Comparison of ENCODE assay signal across 8 mouse cellular contexts in genomic region chr7:19404476-19404875, GRCm38 (mm10). TPM values are rescaled to one million over a fixed set of nuclear protein-coding genes. Genes with fewer than 3 reads are reported as not detected.
DNase-seq lines count a peak whose midpoint lies in the region; ATAC-seq and TF ChIP-seq lines count a peak whose summit lies in the region.

Gene Ckm (plus strand): TSS chr7:19404776.

- peak within 1 kb of the TSS; percentile 60 for H3K9ac ChIP-seq in MEL (ENCODE audit: control insufficient read depth, low read depth, low read length, poor library complexity, severe bottlenecking)
- H3K9ac ChIP-seq in limb, embryonic 14.5 days (ENCODE audit: low read depth, low read length, severe bottlenecking) = peak within 1 kb of the TSS; percentile 48

- H3K9me3 ChIP-seq in MEL (replicated peaks; ENCODE audit: insufficient read depth, low read length) = no peaks in the 10 kb centered on the region
- 0 out of 2 replicates have a peak, but pooled peaks cover 7% of the 10 kb centered on the region for H3K9me3 ChIP-seq in heart, embryonic 10.5 days
- H3K9me3 ChIP-seq in limb, embryonic 14.5 days (ENCODE audit: control insufficient read depth, low read length) = peaks cover 6% of the 10 kb centered on the region

- H3K36me3 ChIP-seq in C2C12 (ENCODE audit: control insufficient read depth, insufficient read depth) (no peaks in the 10 kb centered on the region), MEL (ENCODE audit: control insufficient read depth in 1 of 2, insufficient read depth in 2 of 2, low read length in 2 of 2) (no peaks in the 10 kb centered on the region; a peak in 1 of 4 replicates)
- no peaks in the 10 kb centered on the region for H3K36me3 ChIP-seq in heart, embryonic 10.5 days
- no peaks in the 10 kb centered on the region for H3K36me3 ChIP-seq in limb, embryonic 14.5 days (ENCODE audit: control insufficient read depth, insufficient read depth, low read length)

- H3K4me1 ChIP-seq in MEL (ENCODE audit: control insufficient read depth in 1 of 2, insufficient read depth in 2 of 2, low read length in 2 of 2) = peaks cover 0 to 13% of the 10 kb centered on the region in 2 experiments; a peak in 3 of 4 replicates
- H3K4me1 ChIP-seq in heart, embryonic 10.5 days = peaks cover 19% of the 10 kb centered on the region
- no peaks in the 10 kb centered on the region; the same call in 1 of the 2 replicates for H3K4me1 ChIP-seq in limb, embryonic 14.5 days (ENCODE audit: control insufficient read depth, insufficient read depth, low read length)

- TF ChIP-seq EP300 in MEL (IDR thresholded peaks at IDR 0.05; ENCODE audit: low read depth in 1 of 2, low read length in 2 of 2) = no peak

- peaks cover 8% of the 10 kb centered on the region for H3K27me3 ChIP-seq in C2C12 (ENCODE audit: control insufficient read depth, insufficient read depth, insufficient read length)
- peaks cover 0 to 1% of the 10 kb centered on the region in 2 experiments; a peak in 1 of 4 replicates for H3K27me3 ChIP-seq in MEL (ENCODE audit: control insufficient read depth in 1 of 2, insufficient read depth in 2 of 2, low read length in 2 of 2)
- peaks cover 61% of the 10 kb centered on the region for H3K27me3 ChIP-seq in heart, embryonic 10.5 days (ENCODE audit: insufficient read depth, poor library complexity, severe bottlenecking)
- H3K27me3 ChIP-seq in limb, embryonic 14.5 days (ENCODE audit: control insufficient read depth, insufficient read depth, low read length) = peaks cover 32% of the 10 kb centered on the region

- TF ChIP-seq CTCF in C2C12 (IDR thresholded peaks at IDR 0.05; ENCODE audit: control insufficient read depth, insufficient read depth, insufficient read length) (no peak), MEL (IDR thresholded peaks at IDR 0.05 in 2 of 3, conservative IDR thresholded peaks at IDR 0.05 in 1 of 3; ENCODE audit: control insufficient read depth in 1 of 3, insufficient read depth in 1 of 3, low read depth in 2 of 3, low read length in 3 of 3, poor library complexity in 1 of 3, severe bottlenecking in 1 of 3) (no peak)

- no peak for TF ChIP-seq RAD21 in MEL (IDR thresholded peaks at IDR 0.05; ENCODE audit: low read depth, low read length)

- no peak within 1 kb of the TSS for H3K27ac ChIP-seq in MEL (ENCODE audit: control insufficient read depth, low read depth, low read length)
- peak within 1 kb of the TSS; percentile 76 for H3K27ac ChIP-seq in heart, embryonic 10.5 days
- H3K27ac ChIP-seq in limb, embryonic 14.5 days (replicated peaks; ENCODE audit: low read depth, low read length) = no peak within 1 kb of the TSS

- TF ChIP-seq POLR2A in MEL (IDR thresholded peaks at IDR 0.05; ENCODE audit: control insufficient read depth in 1 of 2, insufficient read depth in 1 of 2, low read depth in 1 of 2, low read length in 2 of 2, poor library complexity in 1 of 2) = no peak
- no peak for TF ChIP-seq POLR2A in limb, embryonic 14.5 days (IDR thresholded peaks at IDR 0.05; ENCODE audit: borderline replicate concordance, extremely low read depth, insufficient read depth, insufficient read length)

- peak within 1 kb of the TSS; percentile 81 for H3K4me2 ChIP-seq in limb, embryonic 14.5 days (replicated peaks; ENCODE audit: low read depth, low read length, severe bottlenecking)

- no peak within 1 kb of the TSS for H3K4me3 ChIP-seq in C2C12 (ENCODE audit: insufficient read depth, poor library complexity, severe bottlenecking)
- peak within 1 kb of the TSS; percentile 43 to 50 for H3K4me3 ChIP-seq in MEL (ENCODE audit: control insufficient read depth in 1 of 2, insufficient read depth in 1 of 2, low read depth in 2 of 2, low read length in 2 of 2)
- H3K4me3 ChIP-seq in heart, embryonic 10.5 days = peak within 1 kb of the TSS; percentile 75
- H3K4me3 ChIP-seq in limb, embryonic 14.5 days (replicated peaks; ENCODE audit: low read length) = peak within 1 kb of the TSS; percentile 56

- H3K79me3 ChIP-seq in C2C12 (ENCODE audit: low read depth) = no peaks in the 10 kb centered on the region

- peak within 1 kb of the TSS; percentile 4 for H3ac ChIP-seq in C2C12 (ENCODE audit: control insufficient read depth, insufficient read length, low read depth)

- 50% methylated on average over 7 of the region's 7 CpGs for WGBS in heart, embryonic 10.5 days
- 46% methylated on average over 7 of the region's 7 CpGs for WGBS in limb, embryonic 14.5 days

- no peak for ATAC-seq in limb, embryonic 14.5 days (ENCODE audit: low FRiP score, low read depth)
- no peak for ATAC-seq in granulocyte monocyte progenitor cell, adult 5-6 weeks (replicated peaks; ENCODE audit: poor library complexity, severe bottlenecking)

- no peaks in the 10 kb centered on the region for H3K79me2 ChIP-seq in C2C12 (ENCODE audit: control insufficient read depth, insufficient read depth)
- H3K79me2 ChIP-seq in MEL (ENCODE audit: control insufficient read depth, insufficient read depth, low read length, poor library complexity) = no peaks in the 10 kb centered on the region; the same call in 1 of the 2 replicates

- DNase-seq in MEL (ENCODE audit: low read depth, low spot score) = no peak
- no peak for DNase-seq in heart, embryonic 10.5 days (ENCODE audit: low spot score)
- no peak for DNase-seq in limb, embryonic 14.5 days (ENCODE audit: low spot score)
- no peak for DNase-seq in cerebellum, postnatal 4 days (ENCODE audit: low spot score in 2 of 2)
- no peak for DNase-seq in layer of hippocampus, adult 18-20 months (ENCODE audit: low spot score in 2 of 2)
- no peak for DNase-seq in thymus, postnatal 10 days (ENCODE audit: low spot score in 2 of 2)

TF ChIP-seq in C2C12, 6 proteins besides CTCF, POLR2A, EP300 and RAD21:
- TF ChIP-seq MYOG (IDR thresholded peaks at IDR 0.05; ENCODE audit: control insufficient read depth, extremely low read depth, insufficient read length) (no peak), USF1 (IDR thresholded peaks at IDR 0.05; ENCODE audit: low read depth) (no peak), FOSL1 (IDR thresholded peaks at IDR 0.05; ENCODE audit: insufficient read depth, low read length, poor library complexity, severe bottlenecking) (no peak), MYOD1 (IDR thresholded peaks at IDR 0.05; ENCODE audit: control insufficient read depth, insufficient read length, low read depth) (no peak), CEBPB (IDR thresholded peaks at IDR 0.05; ENCODE audit: low read depth) (no peak), MAX (IDR thresholded peaks at IDR 0.05) (no peak)

TF ChIP-seq in MEL, 35 proteins besides CTCF, POLR2A, EP300 and RAD21:
- TF ChIP-seq MXI1 (IDR thresholded peaks at IDR 0.05; ENCODE audit: low read depth, low read length) (0 out of 2 replicates have a peak, but pooled peaks have one; percentile 1), ZMIZ1 (IDR thresholded peaks at IDR 0.05; ENCODE audit: low read depth, low read length) (no peak)
TF ChIP-seq in MEL: peak in this region for 1.

RNA-seq across cellular contexts. Expression of gene Ckm, which starts in this region (rescaled TPM):
- 1.9 TPM for polyA plus RNA-seq in C2C12 (2012; fragmentation: generic; extraction: Trizol)
- total RNA-seq in MEL (2012; rRNA removed) = not detected in 2 replicates
- not detected for polyA plus RNA-seq in MEL (2012; ENCODE audit: insufficient read depth in 1 of 2, insufficient read length in 2 of 2, low read depth in 1 of 2, low replicate concordance in 2 of 2, missing spikeins in 1 of 2)
- 3.6 and 9.8 TPM in 2 replicates for polyA plus RNA-seq in heart, embryonic 10.5 days (2016; fragmentation: Nextera tagmentation; extraction: Ambion mirVana)
- polyA plus RNA-seq in limb, embryonic 14.5 days (2012; rRNA removed) = 89.9 and 125 TPM in 2 replicates
- polyA plus RNA-seq in limb, embryonic 14.5 days (2014; fragmentation: Nextera tagmentation; extraction: Ambion mirVana) = 35.4 and 91.5 TPM in 2 replicates
- 0.85 TPM in 1 of 2 replicates, not detected in the other for total RNA-seq in granulocyte monocyte progenitor cell, adult 5-6 weeks (2014; fragmentation: Nextera tagmentation)
- total RNA-seq in granulocyte monocyte progenitor cell, adult 5-6 weeks (2017) = 1.5 and 3.0 TPM in 2 replicates
- not detected for total RNA-seq in layer of hippocampus, adult 18-20 months (2021)
